Mouse (Mus musculus): ENCODE data around the gene Ajap1. TPM values are rescaled to one million over a fixed set of nuclear protein-coding genes. Genes with fewer than 3 reads are reported as not detected.

The Ajap1 gene
- polyA plus RNA-seq, 1 experiment from 2014 or later = 4.4 TPM

DNA sequence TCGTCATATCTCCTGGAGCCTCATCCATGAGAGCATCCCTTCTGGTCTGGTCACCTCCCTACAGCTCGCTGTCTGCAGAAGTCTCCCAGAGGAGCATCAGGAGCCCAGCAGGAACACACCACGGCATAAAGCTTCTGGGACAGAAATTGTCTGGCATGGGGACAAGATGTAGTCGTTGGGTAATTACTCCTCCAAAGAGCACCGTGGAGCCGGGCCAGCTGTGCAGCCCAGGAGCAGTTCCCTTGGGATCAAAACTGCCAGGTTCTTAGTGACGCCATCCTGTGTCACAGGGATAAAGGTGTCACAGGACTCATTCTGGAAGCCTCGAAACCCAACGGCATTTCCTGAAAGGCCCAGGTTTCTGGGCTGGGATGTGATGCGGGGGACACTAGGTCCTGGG lies 40.1 kb downstream of the Ajap1 start:
- no peaks in the 10 kb centered on the region for H3K9me3 ChIP-seq (replicated peaks)
- no peak overlapping the region for H3K4me3 ChIP-seq
- 88% methylated on average over 10 of the region's 10 CpGs for WGBS
- peaks cover 19% of the 10 kb centered on the region for H3K4me1 ChIP-seq
- ATAC-seq = no peak
- H3K36me3 ChIP-seq (ENCODE audit: poor library complexity, severe bottlenecking) = no peaks in the 10 kb centered on the region
- H3K27ac ChIP-seq = no peak overlapping the region
- no peak overlapping the region for H3K9ac ChIP-seq
- no peak overlapping the region for H3K4me2 ChIP-seq
- H3K27me3 ChIP-seq = no peaks in the 10 kb centered on the region

- Histone ChIP-seq H3K4me3 (no peak overlapping the region), H3K9ac (no peak overlapping the region), H3K4me1 (peaks cover 41% of the 10 kb centered on the region), H3K27me3 (no peaks in the 10 kb centered on the region), H3K36me3 (ENCODE audit: poor library complexity, severe bottlenecking) (no peaks in the 10 kb centered on the region), H3K27ac (no peak overlapping the region), H3K4me2 (no peak overlapping the region), H3K9me3 (replicated peaks) (no peaks in the 10 kb centered on the region)
- WGBS = 80% methylated on average over 11 of the region's 11 CpGs
- no peak for ATAC-seq
These were observed 42.7 kb downstream of the Ajap1 start for GRCm38 (mm10) chr4:153439868-153440267.

GRCm38 (mm10) chr4:153439031-153439430 lies 43.6 kb downstream of the Ajap1 start:
- no peak for ATAC-seq
- no peak overlapping the region for H3K27ac ChIP-seq
- H3K9me3 ChIP-seq (replicated peaks) = no peaks in the 10 kb centered on the region
- H3K36me3 ChIP-seq (ENCODE audit: poor library complexity, severe bottlenecking) = no peaks in the 10 kb centered on the region
- no peak overlapping the region for H3K4me3 ChIP-seq
- no peaks in the 10 kb centered on the region for H3K27me3 ChIP-seq
- H3K9ac ChIP-seq = no peak overlapping the region
- H3K4me2 ChIP-seq = no peak overlapping the region
- 40% methylated on average over 12 of the region's 12 CpGs for WGBS
- H3K4me1 ChIP-seq = peaks cover 42% of the 10 kb centered on the region

GRCm38 (mm10) chr4:153437196-153437595 lies 45.4 kb downstream of the Ajap1 start:
- no peaks in the 10 kb centered on the region for H3K27me3 ChIP-seq
- H3K27ac ChIP-seq = no peak overlapping the region
- H3K9me3 ChIP-seq (replicated peaks) = no peaks in the 10 kb centered on the region
- no peak overlapping the region for H3K4me2 ChIP-seq
- no peak overlapping the region for H3K9ac ChIP-seq
- 75% methylated on average over 9 of the region's 9 CpGs for WGBS
- H3K4me1 ChIP-seq = peaks cover 37% of the 10 kb centered on the region
- H3K4me3 ChIP-seq = no peak overlapping the region
- no peaks in the 10 kb centered on the region for H3K36me3 ChIP-seq (ENCODE audit: poor library complexity, severe bottlenecking)
- no peak for ATAC-seq

GRCm38 (mm10) chr4:153435917-153436316 lies 46.7 kb downstream of the Ajap1 start:
- H3K4me1 ChIP-seq = peaks cover 37% of the 10 kb centered on the region
- 57% methylated on average over 5 of the region's 5 CpGs for WGBS
- H3K27me3 ChIP-seq = no peaks in the 10 kb centered on the region
- H3K4me2 ChIP-seq = no peak overlapping the region
- ATAC-seq = peak; percentile 82
- no peaks in the 10 kb centered on the region for H3K36me3 ChIP-seq (ENCODE audit: poor library complexity, severe bottlenecking)
- peak overlapping the region; percentile 78 for H3K27ac ChIP-seq
- H3K4me3 ChIP-seq = no peak overlapping the region
- no peak overlapping the region for H3K9ac ChIP-seq
- H3K9me3 ChIP-seq (replicated peaks) = no peaks in the 10 kb centered on the region

GRCm38 (mm10) chr4:153429971-153430370 lies 52.6 kb downstream of the Ajap1 start:
- Histone ChIP-seq H3K4me2 (no peak overlapping the region), H3K27me3 (peaks cover 4% of the 10 kb centered on the region; the same call in 1 of the 2 replicates), H3K36me3 (ENCODE audit: poor library complexity, severe bottlenecking) (peaks cover 8% of the 10 kb centered on the region), H3K9ac (no peak overlapping the region), H3K27ac (no peak overlapping the region), H3K4me1 (0 out of 2 replicates have a peak, but pooled peaks cover 6% of the 10 kb centered on the region), H3K4me3 (no peak overlapping the region), H3K9me3 (replicated peaks) (0 out of 2 replicates have a peak, but pooled peaks cover 7% of the 10 kb centered on the region)
- no peak for ATAC-seq
- 95% methylated on average over 2 of the region's 2 CpGs for WGBS

DNA sequence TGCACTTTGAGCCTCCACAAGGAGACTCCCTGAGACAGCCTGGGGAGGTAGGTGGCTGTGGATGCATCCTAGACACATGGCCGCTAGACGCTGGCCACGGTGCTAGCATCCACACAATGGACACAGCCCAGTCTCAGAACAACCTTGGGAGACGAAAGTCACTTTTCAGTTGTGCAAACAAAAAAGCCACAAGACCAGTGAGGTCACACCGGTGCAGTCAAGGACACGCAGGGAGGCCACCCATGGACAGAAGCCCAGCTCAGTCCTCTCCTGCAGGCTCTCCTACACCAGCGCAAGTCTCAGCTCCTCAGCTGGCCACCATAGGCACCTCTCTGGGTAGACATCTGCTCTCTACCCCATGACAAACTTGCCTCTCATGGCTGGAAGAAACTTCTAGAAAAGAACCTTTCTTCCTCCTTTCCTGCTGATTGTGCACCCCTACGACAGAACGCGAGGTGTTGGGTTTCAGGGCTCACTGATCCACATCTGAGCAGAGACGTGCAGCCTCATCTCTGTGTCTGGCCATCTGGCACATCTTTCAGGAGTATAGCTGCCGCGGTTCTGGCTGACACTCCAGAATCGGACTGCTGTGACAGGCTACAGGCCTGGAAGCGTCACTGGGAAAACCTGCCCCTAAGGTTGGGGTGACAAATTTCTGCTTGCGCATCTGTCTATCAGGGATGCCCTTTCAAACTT lies 56.5 kb downstream of the Ajap1 start:
- Histone ChIP-seq H3K4me2 (no peak overlapping the region), H3K36me3 (ENCODE audit: poor library complexity, severe bottlenecking) (peaks cover 8% of the 10 kb centered on the region), H3K4me3 (no peak overlapping the region), H3K9me3 (replicated peaks) (0 out of 2 replicates have a peak, but pooled peaks cover 7% of the 10 kb centered on the region), H3K27me3 (peaks cover 4% of the 10 kb centered on the region; the same call in 1 of the 2 replicates), H3K9ac (no peak overlapping the region), H3K27ac (no peak overlapping the region), H3K4me1 (0 out of 2 replicates have a peak, but pooled peaks cover 4% of the 10 kb centered on the region)
- ATAC-seq = no peak
- WGBS = 83% methylated on average over 16 of the region's 16 CpGs

GRCm38 (mm10) chr4:153424324-153424723 lies 58.3 kb downstream of the Ajap1 start:
- Histone ChIP-seq H3K9me3 (replicated peaks) (0 out of 2 replicates have a peak, but pooled peaks cover 2% of the 10 kb centered on the region), H3K4me2 (no peak overlapping the region), H3K4me3 (no peak overlapping the region), H3K36me3 (ENCODE audit: poor library complexity, severe bottlenecking) (0 out of 2 replicates have a peak, but pooled peaks cover under 1% of the 10 kb centered on the region), H3K4me1 (0 out of 2 replicates have a peak, but pooled peaks cover 4% of the 10 kb centered on the region), H3K27ac (no peak overlapping the region), H3K9ac (no peak overlapping the region), H3K27me3 (peaks cover 4% of the 10 kb centered on the region; the same call in 1 of the 2 replicates)
- no peak for ATAC-seq
- 90% methylated on average over 10 of the region's 10 CpGs for WGBS

DNA sequence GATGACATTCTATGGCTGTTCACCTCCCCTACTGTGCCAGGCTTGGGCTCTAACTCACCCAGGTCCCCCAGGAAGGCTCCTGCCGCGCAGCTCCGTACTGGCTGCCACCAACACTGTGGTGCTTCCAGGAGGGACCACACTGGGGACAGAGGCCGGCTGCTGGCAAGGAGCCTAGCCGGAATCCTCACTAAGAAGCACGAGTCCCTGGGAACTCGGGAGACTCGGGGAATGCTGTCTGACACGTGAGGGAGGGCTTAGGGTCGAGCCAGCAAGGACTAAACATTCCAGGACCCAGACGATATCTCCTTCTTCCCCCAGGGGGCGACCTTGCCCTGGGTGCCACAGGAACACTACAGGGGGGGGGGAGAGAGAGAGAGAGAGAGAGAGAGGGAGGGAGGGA lies 64.7 kb downstream of the Ajap1 start:
- H3K9ac ChIP-seq = peak overlapping the region; percentile 26; the same call in 1 of the 2 replicates
- peak overlapping the region; percentile 53 for H3K4me2 ChIP-seq
- H3K27ac ChIP-seq = no peak overlapping the region
- peak overlapping the region; percentile 22; the same call in 1 of the 2 replicates for H3K4me3 ChIP-seq
- 2% methylated on average over 11 of the region's 12 CpGs for WGBS
- 0 out of 2 replicates have a peak, but pooled peaks have one; percentile 20 for ATAC-seq
- 0 out of 2 replicates have a peak, but pooled peaks cover 7% of the 10 kb centered on the region for H3K27me3 ChIP-seq
- peaks cover 9% of the 10 kb centered on the region for H3K4me1 ChIP-seq
- H3K9me3 ChIP-seq (replicated peaks) = no peaks in the 10 kb centered on the region
- no peaks in the 10 kb centered on the region for H3K36me3 ChIP-seq (ENCODE audit: poor library complexity, severe bottlenecking)

DNA sequence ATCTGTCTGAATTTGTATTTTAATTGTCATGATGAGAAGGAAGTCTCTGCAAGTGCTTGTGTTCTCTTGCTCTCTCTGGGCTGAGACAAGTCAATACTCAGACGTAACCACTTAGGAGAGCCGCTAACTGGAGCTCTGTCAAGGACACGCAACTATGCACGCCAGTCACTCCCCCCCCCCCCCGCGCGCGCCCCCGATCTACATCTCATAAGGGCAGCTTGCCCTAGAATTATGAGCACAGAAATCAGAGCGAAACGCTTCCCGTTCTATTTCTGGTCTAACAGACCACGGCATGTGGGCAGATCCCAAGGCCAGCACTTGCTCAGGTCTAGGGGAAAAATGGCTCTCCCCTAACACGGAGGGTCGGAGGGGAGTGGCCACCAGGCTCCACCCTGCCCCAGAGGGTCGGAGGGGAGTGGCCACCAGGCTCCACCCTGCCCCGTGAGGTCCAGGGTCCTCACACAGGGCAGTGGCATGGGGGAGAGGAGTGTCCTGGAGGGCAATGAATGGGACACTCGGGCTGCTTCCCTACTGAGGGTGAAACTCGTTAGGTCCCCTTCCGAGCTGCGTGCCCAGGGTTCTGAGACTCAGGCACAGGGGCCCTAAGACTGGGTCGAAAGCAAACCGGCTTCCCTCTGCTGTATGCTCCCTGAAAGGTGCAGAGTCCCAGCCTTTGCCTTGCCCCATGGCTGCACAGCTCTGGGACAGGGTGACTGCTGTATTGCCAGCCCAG lies 65.3 kb downstream of the Ajap1 start:
- Histone ChIP-seq H3K4me2 (peak overlapping the region; percentile 53), H3K36me3 (ENCODE audit: poor library complexity, severe bottlenecking) (no peaks in the 10 kb centered on the region), H3K4me3 (peak overlapping the region; percentile 22), H3K27ac (no peak overlapping the region), H3K9me3 (replicated peaks) (no peaks in the 10 kb centered on the region), H3K9ac (peak overlapping the region; percentile 26; the same call in 1 of the 2 replicates), H3K27me3 (0 out of 2 replicates have a peak, but pooled peaks cover 7% of the 10 kb centered on the region), H3K4me1 (peaks cover 9% of the 10 kb centered on the region)
- peak; percentile 61; the same call in 1 of the 2 replicates for ATAC-seq
- 7% methylated on average over 23 of the region's 23 CpGs for WGBS

GRCm38 (mm10) chr4:153416111-153416510 lies 66.5 kb downstream of the Ajap1 start:
- Histone ChIP-seq H3K4me1 (peaks cover 9% of the 10 kb centered on the region), H3K4me3 (no peak overlapping the region), H3K9me3 (replicated peaks) (no peaks in the 10 kb centered on the region), H3K4me2 (no peak overlapping the region), H3K27ac (no peak overlapping the region), H3K27me3 (0 out of 2 replicates have a peak, but pooled peaks cover 7% of the 10 kb centered on the region), H3K36me3 (ENCODE audit: poor library complexity, severe bottlenecking) (no peaks in the 10 kb centered on the region), H3K9ac (no peak overlapping the region)
- WGBS = 74% methylated on average over 9 of the region's 9 CpGs
- ATAC-seq = no peak

GRCm38 (mm10) chr4:153398421-153398820 lies 84.2 kb downstream of the Ajap1 start:
- Histone ChIP-seq H3K9me3 (replicated peaks) (no peaks in the 10 kb centered on the region), H3K27me3 (no peaks in the 10 kb centered on the region), H3K4me3 (no peak overlapping the region), H3K4me1 (no peaks in the 10 kb centered on the region), H3K9ac (no peak overlapping the region), H3K27ac (no peak overlapping the region), H3K4me2 (no peak overlapping the region), H3K36me3 (ENCODE audit: poor library complexity, severe bottlenecking) (no peaks in the 10 kb centered on the region)
- no peak for ATAC-seq
- WGBS = 93% methylated on average over 8 of the region's 8 CpGs
